21 mouse cellular contexts compared by ENCODE assay signal in genomic region chr3:54201231-54201630, GRCm38 (mm10). TPM values are rescaled to one million over a fixed set of nuclear protein-coding genes. Genes with fewer than 3 reads are reported as not detected.
"Had no signal": no experiment of that assay in that cellular context is flagged by ENCODE, and none has a peak within 500 bp of the region (broad histone marks: within the 10 kb centered on the region; RNA-seq: fewer than 3 reads in every experiment).

No protein-coding gene starts in this region.

- ATAC-seq: midbrain, embryonic 13.5 days; midbrain, embryonic 15.5 days had no signal

- H3K27ac ChIP-seq: macrophage; midbrain, embryonic 13.5 days; midbrain, embryonic 15.5 days; neural tube, embryonic 12.5 days; stomach, embryonic 15.5 days; stomach, postnatal 0 days had no signal

- H3K4me1 ChIP-seq: megakaryocyte, embryonic 14.5 days; midbrain, embryonic 13.5 days; midbrain, embryonic 15.5 days; neural tube, embryonic 12.5 days; stomach, embryonic 15.5 days had no signal

- H3K4me2 ChIP-seq: lung, embryonic 14.5 days; midbrain, embryonic 11.5 days; midbrain, embryonic 13.5 days; midbrain, embryonic 15.5 days; neural tube, embryonic 12.5 days; stomach, embryonic 15.5 days had no signal

- DNase-seq: lung, adult 18-20 months; lung, embryonic 14.5 days; lung, postnatal 10 days; lung, postnatal 36 days; right cerebral cortex, postnatal 14 days; thymus, adult 2 months; thymus, postnatal 25 days; thymus, postnatal 4 days had no signal

- H3K9me3 ChIP-seq: midbrain, embryonic 13.5 days; midbrain, embryonic 15.5 days; neural tube, embryonic 12.5 days; stomach, embryonic 15.5 days had no signal

- H3K9ac ChIP-seq: lung, embryonic 14.5 days; midbrain, embryonic 13.5 days; midbrain, embryonic 15.5 days; neural tube, embryonic 12.5 days; stomach, embryonic 15.5 days had no signal

- H3K4me3 ChIP-seq: megakaryocyte, embryonic 14.5 days; midbrain, embryonic 13.5 days; midbrain, embryonic 15.5 days; neural tube, embryonic 12.5 days; stomach, embryonic 15.5 days had no signal

- H3K27me3 ChIP-seq: megakaryocyte, embryonic 14.5 days; midbrain, embryonic 13.5 days; midbrain, embryonic 15.5 days; neural tube, embryonic 12.5 days; stomach, embryonic 15.5 days had no signal

- H3K36me3 ChIP-seq: midbrain, embryonic 13.5 days; midbrain, embryonic 15.5 days; neural tube, embryonic 12.5 days; stomach, embryonic 15.5 days had no signal

RNA-seq across cellular contexts. Expression of gene Trpc4, which starts 45.4 kb away (rescaled TPM):
- total RNA-seq: megakaryocyte progenitor cell, adult 5-6 weeks; monocyte, adult 5-6 weeks; neutrophil, adult 5-6 weeks had no signal
- polyA plus RNA-seq: macrophage; spleen, adult 2 months; testis, adult 2 months; thymus, adult 2 months had no signal
